Mouse (Mus musculus) C2C12 (cell line): ENCODE measurements at regions not wholly inside any gene's neighbourhood (a gene's known extent, or its start where the extent isn't known, plus 50 kb on each side); places are given as distances from the start of the nearest gene placed in this dataset.
A peak's percentile ranks its signal among the peaks of the same experiment; 100 is the strongest.

Source experiments
- H3K27me3 ChIP-seq: one replicate; pipeline ENCODE4 v1.6.1; 2011; ENCODE audit not compliant: control insufficient read depth, insufficient read depth, insufficient read length
- H3K36me3 ChIP-seq: one replicate; pipeline ENCODE4 v1.6.1; 2011; ENCODE audit not compliant: control insufficient read depth, insufficient read depth
- H3K4me3 ChIP-seq: one replicate; pipeline ENCODE4 v1.5.1; 2011; ENCODE audit warnings: mild to moderate bottlenecking, control low read depth; ENCODE audit not compliant: poor library complexity, insufficient read depth, severe bottlenecking
- H3K79me2 ChIP-seq: one replicate; pipeline ENCODE4 v1.6.1; 2011; ENCODE audit not compliant: control insufficient read depth, insufficient read depth
- H3K79me3 ChIP-seq: one replicate; pipeline ENCODE4 v1.6.1; 2011; ENCODE audit warnings: low read depth, control low read depth
- H3ac ChIP-seq: one replicate; pipeline ENCODE3; 2011; ENCODE audit warnings: low read depth; ENCODE audit not compliant: control insufficient read depth, insufficient read length
- CEBPB ChIP-seq: IDR thresholded peaks from one replicate; pipeline ENCODE4 v1.6.1; 2011; ENCODE audit warnings: low read depth, mild to moderate bottlenecking, control low read depth, moderate library complexity
- CTCF ChIP-seq: IDR thresholded peaks from one replicate; pipeline ENCODE4 v1.5.1; 2011; ENCODE audit not compliant: control insufficient read depth, insufficient read depth, insufficient read length
- FOSL1 ChIP-seq: IDR thresholded peaks from one replicate; pipeline ENCODE4 v1.8.0; 2011; ENCODE audit warnings: mild to moderate bottlenecking, low read length; ENCODE audit not compliant: poor library complexity, insufficient read depth, severe bottlenecking
- MAX ChIP-seq: IDR thresholded peaks from one replicate; pipeline ENCODE4 v1.6.1; 2011; ENCODE audit warnings: mild to moderate bottlenecking, control low read depth
- MYOD1 ChIP-seq: IDR thresholded peaks from one replicate; pipeline ENCODE4 v1.6.1; 2011; ENCODE audit warnings: low read depth; ENCODE audit not compliant: control insufficient read depth, insufficient read length
- MYOG ChIP-seq: IDR thresholded peaks from one replicate; pipeline ENCODE4 v1.6.1; 2011; ENCODE audit not compliant: control insufficient read depth, insufficient read length; ENCODE audit errors: extremely low read depth
- USF1 ChIP-seq: IDR thresholded peaks from one replicate; pipeline ENCODE4 v1.6.1; 2011; ENCODE audit warnings: low read depth, mild to moderate bottlenecking, control low read depth, moderate library complexity

DNA sequence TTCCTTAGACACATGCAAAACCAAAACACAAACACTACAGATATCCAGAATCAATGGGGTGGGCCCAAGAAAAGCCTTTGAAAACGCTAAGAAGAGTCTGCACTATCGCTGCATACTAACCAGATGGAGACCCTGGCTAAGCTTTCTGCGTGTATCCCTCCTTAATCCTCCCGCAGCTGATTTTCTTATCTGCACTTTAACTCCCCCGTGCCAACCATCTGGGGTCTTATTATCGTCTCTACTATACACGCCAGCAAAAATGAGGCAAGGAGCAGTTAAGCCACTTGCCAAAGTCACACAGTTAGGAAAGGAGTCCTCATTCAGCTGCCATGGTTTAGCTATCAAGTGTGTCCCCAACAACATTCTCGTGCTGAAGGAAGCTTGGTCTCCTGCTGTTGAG is 258.4 kb downstream of the Gm12728 start:
- H3K4me3 ChIP-seq = no peak overlapping the region
- TF ChIP-seq CEBPB (no peak), USF1 (no peak), MYOG (no peak), MYOD1 (no peak), CTCF (no peak), MAX (no peak), FOSL1 (no peak)
- H3ac ChIP-seq = no peak overlapping the region
- H3K79me2 ChIP-seq = no peaks in the 10 kb centered on the region
- H3K27me3 ChIP-seq = no peaks in the 10 kb centered on the region
- no peaks in the 10 kb centered on the region for H3K36me3 ChIP-seq
- no peaks in the 10 kb centered on the region for H3K79me3 ChIP-seq

GRCm38 (mm10) chr4:106048797-106049196 is 259.1 kb downstream of the Gm12728 start:
- no peaks in the 10 kb centered on the region for H3K27me3 ChIP-seq
- H3ac ChIP-seq = no peak overlapping the region
- TF ChIP-seq USF1 (no peak), CEBPB (no peak), FOSL1 (no peak)
- H3K4me3 ChIP-seq = no peak overlapping the region
- no peaks in the 10 kb centered on the region for H3K79me3 ChIP-seq
- no peaks in the 10 kb centered on the region for H3K36me3 ChIP-seq
- no peaks in the 10 kb centered on the region for H3K79me2 ChIP-seq

- no peaks in the 10 kb centered on the region for H3K27me3 ChIP-seq
- no peaks in the 10 kb centered on the region for H3K79me3 ChIP-seq
- no peak overlapping the region for H3ac ChIP-seq
- H3K36me3 ChIP-seq = no peaks in the 10 kb centered on the region
- no peak for TF ChIP-seq MYOD1
- TF ChIP-seq CEBPB = no peak
- TF ChIP-seq MAX = no peak
- no peak for TF ChIP-seq FOSL1
- TF ChIP-seq MYOG = no peak
- TF ChIP-seq CTCF = no peak
- TF ChIP-seq USF1 = no peak
- no peaks in the 10 kb centered on the region for H3K79me2 ChIP-seq
- H3K4me3 ChIP-seq = no peak overlapping the region
These were observed 260.2 kb downstream of the Gm12728 start for GRCm38 (mm10) chr4:106049880-106050279.

GRCm38 (mm10) chr4:106050297-106050696 is 260.6 kb downstream of the Gm12728 start:
- Histone ChIP-seq H3K4me3 (no peak overlapping the region), H3K36me3 (no peaks in the 10 kb centered on the region), H3K79me3 (no peaks in the 10 kb centered on the region), H3K27me3 (no peaks in the 10 kb centered on the region), H3ac (no peak overlapping the region), H3K79me2 (no peaks in the 10 kb centered on the region)
- TF ChIP-seq FOSL1 (no peak), USF1 (no peak), CEBPB (no peak), MYOG (no peak), CTCF (no peak), MYOD1 (no peak), MAX (no peak)

DNA sequence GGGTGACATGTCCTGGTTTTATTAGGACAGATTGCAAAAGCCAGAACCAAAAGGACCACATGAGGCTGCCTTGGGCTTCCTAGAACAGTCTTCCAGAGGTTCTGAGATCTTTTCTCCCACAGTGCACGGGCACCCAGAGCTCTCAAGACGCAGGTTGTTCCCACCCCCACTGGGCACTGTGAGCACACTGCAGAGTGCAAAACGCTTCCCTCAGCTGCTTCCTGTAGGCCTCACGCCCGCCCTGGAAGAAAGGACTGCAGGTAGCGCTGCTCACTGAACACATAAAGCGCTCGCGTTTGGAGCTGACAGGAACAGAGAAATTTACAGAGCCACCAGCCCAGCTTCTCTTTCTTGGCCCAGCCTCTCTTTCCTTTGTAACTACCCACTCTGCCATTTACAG is 262.5 kb upstream of the Usp24 start:
- H3K36me3 ChIP-seq = no peaks in the 10 kb centered on the region
- no peak overlapping the region for H3K4me3 ChIP-seq
- TF ChIP-seq CEBPB (no peak), FOSL1 (no peak), USF1 (no peak), MAX (no peak), MYOG (no peak), CTCF (no peak), MYOD1 (no peak)
- no peak overlapping the region for H3ac ChIP-seq
- no peaks in the 10 kb centered on the region for H3K27me3 ChIP-seq
- H3K79me3 ChIP-seq = no peaks in the 10 kb centered on the region
- no peaks in the 10 kb centered on the region for H3K79me2 ChIP-seq

DNA sequence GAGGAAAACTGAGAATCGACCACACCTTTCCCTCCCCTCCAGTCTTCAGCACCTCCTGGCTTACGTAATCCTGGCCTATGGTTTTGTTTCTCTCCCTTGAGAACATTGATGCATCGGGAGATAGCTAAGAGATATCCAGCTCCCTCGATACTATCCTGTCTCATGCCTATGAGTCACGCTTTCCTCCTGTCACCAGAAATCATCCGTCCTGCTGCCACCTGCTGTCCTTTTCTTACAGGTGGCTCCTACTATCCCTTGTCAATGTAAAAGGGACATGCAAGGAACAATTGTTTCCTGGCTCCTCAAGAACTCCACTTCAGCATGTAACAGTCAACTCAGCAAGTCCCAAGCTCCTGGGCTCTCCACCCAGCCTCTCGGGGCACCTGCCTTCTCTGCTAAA is 261.7 kb upstream of the Usp24 start:
- Histone ChIP-seq H3K4me3 (no peak overlapping the region), H3K79me2 (no peaks in the 10 kb centered on the region), H3K79me3 (no peaks in the 10 kb centered on the region), H3ac (no peak overlapping the region), H3K27me3 (no peaks in the 10 kb centered on the region), H3K36me3 (no peaks in the 10 kb centered on the region)
- TF ChIP-seq USF1 (no peak), MYOD1 (peak; percentile 53), CEBPB (no peak), MAX (no peak), FOSL1 (no peak), CTCF (no peak)

- Histone ChIP-seq H3K4me3 (no peak overlapping the region), H3K27me3 (peaks cover 3% of the 10 kb centered on the region), H3K79me3 (no peaks in the 10 kb centered on the region), H3K36me3 (no peaks in the 10 kb centered on the region), H3ac (no peak overlapping the region), H3K79me2 (no peaks in the 10 kb centered on the region)
- TF ChIP-seq MYOG (no peak), USF1 (no peak), MYOD1 (no peak), CTCF (no peak), FOSL1 (no peak), MAX (no peak), CEBPB (no peak)
These were observed 253.4 kb upstream of the Usp24 start for GRCm38 (mm10) chr4:106062651-106063050.
